Mouse (Mus musculus) intestine, embryonic 16.5 days (tissue): ENCODE measurements around the gene Flcn. TPM values are rescaled to one million over a fixed set of nuclear protein-coding genes. Genes with fewer than 3 reads are reported as not detected.

ENCODE experiments used
- ATAC-seq: fragments of 200-750 bp; cut with Nextera tagmentation; 2 replicates; pipeline ENCODE4 v1.8.0; 2017; ENCODE audit warnings: moderate TSS enrichment, moderate library complexity
- H3K27ac ChIP-seq: fragments of 300-500 bp; sonication (generic); 2 replicates; pipeline ENCODE4 v1.5.1; 2014; ENCODE audit warnings: mild to moderate bottlenecking, low read length
- H3K27me3 ChIP-seq: fragments of 300-500 bp; sonication (generic); replicated peaks from 2 replicates; pipeline ENCODE4 v1.6.1; 2014; ENCODE audit warnings: low read length, control low read depth, mixed read lengths; ENCODE audit not compliant: control insufficient read depth, insufficient read depth
- H3K36me3 ChIP-seq: fragments of 300-500 bp; sonication (generic); 2 replicates; pipeline ENCODE4 v1.6.1; 2014; ENCODE audit warnings: low read length, control low read depth; ENCODE audit not compliant: control insufficient read depth, insufficient read depth
- H3K4me1 ChIP-seq: fragments of 300-500 bp; sonication (generic); 2 replicates; pipeline ENCODE4 v1.6.1; 2014; ENCODE audit warnings: low read length, control low read depth, mixed read lengths; ENCODE audit not compliant: control insufficient read depth, insufficient read depth
- H3K4me2 ChIP-seq: fragments of 300-500 bp; sonication (generic); 2 replicates; pipeline ENCODE4 v1.6.1; 2014; ENCODE audit warnings: low read depth, low read length, control low read depth
- H3K4me3 ChIP-seq: fragments of 300-500 bp; sonication (generic); 2 replicates; pipeline ENCODE4 v1.5.1; 2014; ENCODE audit warnings: mild to moderate bottlenecking, low read length
- H3K9ac ChIP-seq: fragments of 300-500 bp; sonication (generic); 2 replicates; pipeline ENCODE4 v1.6.1; 2014; ENCODE audit warnings: low read depth, low read length
- H3K9me3 ChIP-seq: fragments of 300-500 bp; sonication (generic); 2 replicates; pipeline ENCODE4 v1.6.1; 2016; ENCODE audit warnings: low read length, control low read depth; ENCODE audit not compliant: control insufficient read depth
- WGBS: fragments of 180-500 bp; shearing (Covaris S2); extraction: QIAGEN DNeasy Blood & Tissue Kit; methylation state at CpG from one replicate; pipeline ENCODE4 v1.1.7; 2014; 5-methylcytosine and 5-hydroxymethylcytosine counted together
- polyA plus RNA-seq: library from polyadenylated mRNA; unstranded; fragments of >200 nt; fragmentation: Nextera tagmentation; extraction: Ambion mirVana; gene quantifications from 2 replicates; pipeline ENCODE4 v1.2.1, GENCODE M21; 2015

The Flcn gene
- 46.5 and 51.6 TPM in 2 replicates for polyA plus RNA-seq

DNA sequence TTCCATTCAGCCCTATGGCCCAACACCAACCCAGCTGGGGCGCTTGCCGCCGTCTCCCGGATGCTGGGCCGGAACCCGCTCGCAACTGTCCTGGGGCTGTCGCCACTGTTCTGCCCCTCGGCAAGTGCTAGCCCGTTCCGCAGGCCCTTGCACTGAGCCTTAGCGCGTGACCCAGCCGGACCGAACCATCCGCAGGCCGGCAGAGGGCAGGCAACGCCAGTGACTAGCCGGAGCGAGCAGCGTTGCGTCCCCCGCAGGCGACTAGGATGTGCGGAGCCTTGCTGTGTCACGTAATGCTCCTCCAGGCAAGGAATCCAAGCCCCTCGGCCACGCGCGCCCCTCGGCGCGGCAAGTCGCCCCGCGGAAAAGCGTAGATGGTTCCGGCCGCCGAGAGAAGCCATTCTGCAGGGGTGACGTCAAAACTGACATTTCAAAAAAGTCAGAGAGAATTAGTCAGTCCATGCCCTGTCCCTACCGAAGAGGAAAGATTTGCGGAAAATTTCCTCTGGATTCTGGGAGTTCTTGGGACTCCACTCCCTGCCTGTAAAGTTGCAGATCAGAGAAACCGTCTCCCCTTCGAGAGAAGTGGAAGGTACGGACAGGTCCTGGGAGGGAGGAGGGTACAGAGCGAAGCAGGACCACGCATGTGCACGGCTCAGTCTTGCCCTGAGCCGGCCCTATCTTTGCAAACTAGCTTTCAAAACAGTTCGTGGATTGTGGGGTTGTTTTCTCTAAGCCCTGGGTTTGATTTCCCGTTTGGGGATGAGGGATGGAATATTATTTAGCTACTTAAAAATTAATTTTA, at the start of gene Flcn:
Gene Flcn, minus strand, starts transcription at position 347 of the 805 bp plus-strand sequence.
- H3K27ac ChIP-seq, result peak within 1 kb of the TSS; percentile 94
- no peaks in the 10 kb centered on the region for H3K9me3 ChIP-seq
- peak within 1 kb of the TSS; percentile 95 for H3K9ac ChIP-seq
- H3K4me1 ChIP-seq, result peaks cover 6% of the 10 kb centered on the region
- under 1% methylated on average over 52 of the region's 52 CpGs for WGBS
- peak within 1 kb of the TSS; percentile 66 for H3K4me2 ChIP-seq
- H3K4me3 ChIP-seq, result peak within 1 kb of the TSS; percentile 69
- ATAC-seq, result peak; percentile 95
- peaks cover 7% of the 10 kb centered on the region; the same call in 1 of the 2 replicates for H3K36me3 ChIP-seq
- no peaks in the 10 kb centered on the region for H3K27me3 ChIP-seq

DNA sequence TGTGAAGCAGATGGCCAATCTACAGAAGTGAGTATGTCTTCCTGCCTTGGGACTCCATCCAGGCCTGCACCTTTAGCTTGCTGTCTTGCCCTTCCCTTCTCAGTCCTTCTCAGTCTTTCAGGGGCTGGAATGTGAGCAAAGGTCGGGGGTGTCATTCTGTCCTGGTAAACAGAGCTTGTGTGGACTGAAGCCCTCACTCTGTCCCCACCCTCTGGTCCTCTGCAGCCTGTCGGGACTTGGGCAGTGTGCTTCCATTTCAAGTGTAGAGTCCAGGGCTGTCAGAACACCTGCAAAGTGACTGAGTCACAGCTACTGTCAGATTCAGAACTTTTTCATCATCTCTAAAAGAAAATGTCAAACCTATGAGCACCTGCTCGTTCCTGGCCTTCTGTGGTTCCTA, 43.0 kb upstream of the Flcn start:
- peaks cover 13% of the 10 kb centered on the region for H3K4me1 ChIP-seq
- no peaks in the 10 kb centered on the region for H3K27me3 ChIP-seq
- no peak overlapping the region for H3K4me2 ChIP-seq
- H3K27ac ChIP-seq, result 0 out of 2 replicates have a peak overlapping the region, but pooled peaks have one; percentile 10
- no peak overlapping the region for H3K9ac ChIP-seq
- H3K36me3 ChIP-seq, result no peaks in the 10 kb centered on the region
- peak; percentile 26; the same call in 1 of the 2 replicates for ATAC-seq
- no peaks in the 10 kb centered on the region for H3K9me3 ChIP-seq
- WGBS, result 46% methylated on average over 3 of the region's 3 CpGs
- H3K4me3 ChIP-seq, result no peak overlapping the region

DNA sequence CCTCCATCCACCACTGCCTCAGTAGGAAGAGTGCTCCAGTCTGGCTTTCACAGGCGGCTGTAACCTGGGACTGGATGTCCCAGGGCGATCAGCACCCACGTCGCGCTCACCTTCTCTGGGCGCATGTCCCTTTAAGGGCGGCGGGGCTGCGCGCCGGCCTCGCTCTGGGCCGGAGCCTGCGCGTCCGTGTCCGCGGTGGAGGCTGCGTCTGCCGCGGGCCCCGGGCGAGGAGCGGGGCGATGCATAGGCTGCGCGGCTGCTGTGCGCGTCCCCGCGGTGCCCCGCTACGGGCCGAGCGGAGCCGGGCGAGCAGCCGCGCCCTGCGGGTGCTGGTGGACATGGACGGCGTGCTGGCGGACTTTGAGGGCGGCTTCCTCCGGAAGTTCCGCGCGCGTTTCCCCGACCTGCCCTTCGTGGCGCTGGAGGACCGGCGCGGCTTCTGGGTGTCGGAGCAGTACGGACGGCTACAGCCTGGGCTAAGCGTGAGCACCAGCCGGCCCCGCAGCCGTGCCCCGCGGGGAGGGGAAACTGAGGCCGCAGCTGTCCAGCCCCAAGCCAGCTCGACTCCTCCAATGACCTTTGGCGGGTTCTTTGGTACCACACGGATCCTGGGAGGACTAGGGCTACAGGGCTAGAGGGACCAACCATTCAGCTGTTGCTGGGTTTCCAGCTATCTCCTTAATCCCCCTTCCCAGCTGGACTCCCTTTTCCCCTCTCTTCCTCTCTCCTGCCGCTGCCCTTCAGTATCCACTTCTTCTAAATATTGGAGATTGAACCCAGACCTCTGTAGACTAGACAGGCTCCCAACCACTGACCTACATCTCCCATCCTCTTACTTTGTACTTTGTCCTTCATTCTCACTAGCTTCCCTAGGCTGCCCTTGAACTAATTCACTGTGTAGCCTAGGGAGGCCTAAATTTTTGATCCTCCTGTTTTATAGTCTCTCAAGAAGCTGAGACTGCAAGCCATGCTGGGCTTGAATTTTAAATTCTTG, 38.4 kb upstream of the Flcn start:
- ATAC-seq, result peak; percentile 92
- Histone ChIP-seq H3K4me2 (peak overlapping the region; percentile 71), H3K27ac (peak overlapping the region; percentile 93), H3K9ac (peak overlapping the region; percentile 94), H3K36me3 (no peaks in the 10 kb centered on the region), H3K4me3 (peak overlapping the region; percentile 82), H3K27me3 (no peaks in the 10 kb centered on the region), H3K9me3 (no peaks in the 10 kb centered on the region), H3K4me1 (peaks cover 15% of the 10 kb centered on the region)
- under 1% methylated on average over 68 of the region's 69 CpGs for WGBS

DNA sequence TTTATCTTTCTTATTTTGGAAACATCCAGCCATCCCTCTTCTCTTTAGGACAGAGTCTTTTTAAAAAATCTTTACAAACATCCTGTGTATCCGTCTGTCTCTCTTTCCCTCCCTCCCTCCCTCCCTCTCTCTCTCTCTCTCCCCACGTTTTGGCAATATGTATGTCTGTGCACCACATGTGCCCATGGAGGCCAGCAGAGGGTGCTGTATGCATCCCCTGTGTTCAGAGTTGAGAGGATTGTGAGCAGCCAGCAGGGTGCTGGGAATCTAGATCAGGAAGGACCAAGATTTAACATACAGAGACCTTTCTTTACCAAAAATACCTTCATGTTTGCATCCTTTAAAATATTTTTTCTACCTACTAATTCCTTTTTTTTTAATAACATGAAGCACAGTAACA, 37.3 kb upstream of the Flcn start:
- 9% methylated on average over 2 of the region's 2 CpGs for WGBS
- no peak overlapping the region; the same call in 1 of the 2 replicates for H3K4me2 ChIP-seq

DNA sequence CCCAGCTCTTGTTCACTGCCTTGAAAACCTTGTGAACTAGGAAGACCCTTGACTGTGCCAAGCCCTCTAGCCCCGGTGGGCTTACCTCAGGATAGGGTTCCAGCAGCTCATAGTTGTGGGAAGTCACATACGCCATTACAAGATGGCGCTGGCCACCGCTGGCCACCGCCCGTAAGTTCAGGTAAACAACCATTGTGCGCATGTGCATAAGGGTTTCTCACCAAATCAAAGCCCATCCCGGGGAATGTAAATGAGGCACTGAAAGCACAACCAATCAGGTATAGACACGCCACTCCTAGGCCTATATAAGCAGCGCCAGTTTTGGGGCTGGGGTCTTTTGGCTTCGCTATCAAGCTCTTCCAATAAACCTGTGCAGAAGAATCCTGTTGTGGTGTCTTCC, 36.5 kb upstream of the Flcn start:
- H3K4me2 ChIP-seq, result no peak overlapping the region
- ATAC-seq, result no peak
- H3K9me3 ChIP-seq, result no peaks in the 10 kb centered on the region
- H3K4me3 ChIP-seq, result no peak overlapping the region
- no peaks in the 10 kb centered on the region for H3K27me3 ChIP-seq
- no peak overlapping the region for H3K27ac ChIP-seq
- H3K4me1 ChIP-seq, result peaks cover 9% of the 10 kb centered on the region; the same call in 1 of the 2 replicates
- 97% methylated on average over 11 of the region's 11 CpGs for WGBS
- H3K36me3 ChIP-seq, result 0 out of 2 replicates have a peak, but pooled peaks cover 2% of the 10 kb centered on the region
- H3K9ac ChIP-seq, result no peak overlapping the region

More for the DNA sequence above, 37.3 kb upstream of the Flcn start:
- H3K27ac ChIP-seq, result no peak overlapping the region
- no peak for ATAC-seq
- H3K9ac ChIP-seq, result no peak overlapping the region
- H3K36me3 ChIP-seq, result 0 out of 2 replicates have a peak, but pooled peaks cover 2% of the 10 kb centered on the region
- H3K4me1 ChIP-seq, result peaks cover 9% of the 10 kb centered on the region; the same call in 1 of the 2 replicates
- no peaks in the 10 kb centered on the region for H3K27me3 ChIP-seq
- no peak overlapping the region for H3K4me3 ChIP-seq
- no peaks in the 10 kb centered on the region for H3K9me3 ChIP-seq

DNA sequence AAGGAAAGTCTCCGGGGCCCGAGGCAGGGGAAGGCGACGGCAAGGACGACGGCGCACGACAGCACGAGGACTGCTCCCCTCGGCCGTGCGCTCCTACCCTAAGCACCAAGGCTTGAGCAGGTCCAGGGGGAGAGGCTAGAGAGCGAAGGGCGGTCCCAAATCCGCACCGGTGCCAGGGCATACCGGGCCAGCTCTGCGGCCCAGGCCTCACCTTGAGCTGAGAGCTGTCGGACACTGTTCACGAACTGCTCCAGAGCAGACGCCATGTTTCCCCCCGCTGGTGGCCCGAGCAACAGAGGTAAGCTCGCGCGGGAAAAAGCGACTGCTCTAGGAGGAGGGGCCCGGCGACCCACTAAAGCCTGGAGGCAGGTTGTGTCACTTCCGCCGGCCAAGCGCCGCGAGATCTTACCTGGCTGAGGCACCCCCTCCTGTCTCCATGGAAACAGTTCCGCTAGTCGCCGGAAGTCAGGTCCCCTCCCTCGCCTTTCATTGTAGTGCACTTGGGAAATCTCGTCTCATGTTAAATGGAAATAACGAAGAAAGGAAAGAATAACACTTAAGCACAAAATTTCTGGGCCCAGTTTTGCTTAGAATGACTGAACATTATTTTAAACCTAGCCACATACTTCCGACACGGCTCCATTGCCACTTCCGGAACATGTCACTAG, 29.8 kb upstream of the Flcn start, which contains the start of gene Cops3:
Gene Cops3, minus strand, starts transcription at position 380 of the 668 bp plus-strand sequence.
- WGBS, result under 1% methylated on average over 43 of the region's 43 CpGs
- Histone ChIP-seq H3K4me1 (peaks cover 13% of the 10 kb centered on the region), H3K27ac (peak within 1 kb of the TSS; percentile 98), H3K4me2 (peak within 1 kb of the TSS; percentile 67), H3K27me3 (no peaks in the 10 kb centered on the region), H3K9me3 (no peaks in the 10 kb centered on the region), H3K36me3 (0 out of 2 replicates have a peak, but pooled peaks cover 2% of the 10 kb centered on the region), H3K9ac (peak within 1 kb of the TSS; percentile 97), H3K4me3 (peak within 1 kb of the TSS; percentile 91)
- peak; percentile 98 for ATAC-seq

DNA sequence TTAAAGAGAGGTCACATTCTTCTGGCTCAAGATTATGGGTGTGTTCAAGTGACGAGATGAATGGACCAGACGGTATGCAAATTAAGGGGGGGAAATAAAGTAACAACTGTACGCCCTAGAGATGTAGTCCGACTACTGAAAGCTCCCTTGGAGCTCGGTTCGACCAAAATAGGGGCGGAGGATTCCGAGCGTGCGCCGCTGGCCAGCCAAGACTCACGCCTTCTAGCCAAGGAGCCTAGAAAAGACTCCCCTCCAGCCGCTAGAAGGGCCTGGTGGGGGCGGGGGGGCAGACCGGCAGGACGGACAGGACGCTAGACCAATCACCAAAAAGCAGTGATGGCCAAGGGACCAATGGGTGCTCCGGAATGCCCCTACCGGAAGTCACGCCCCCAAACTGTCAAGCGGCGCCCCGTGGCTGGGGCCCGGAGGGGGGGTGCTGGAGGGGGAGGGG, 29.2 kb upstream of the Flcn start, which contains the start of gene Nt5m:
Gene Nt5m, plus strand, starts transcription at position 440 of the 451 bp plus-strand sequence.
- H3K36me3 ChIP-seq, result 0 out of 2 replicates have a peak, but pooled peaks cover 2% of the 10 kb centered on the region
- H3K27me3 ChIP-seq, result no peaks in the 10 kb centered on the region
- peak within 1 kb of the TSS; percentile 98 for H3K27ac ChIP-seq
- H3K4me2 ChIP-seq, result peak within 1 kb of the TSS; percentile 67
- peaks cover 13% of the 10 kb centered on the region for H3K4me1 ChIP-seq
- under 1% methylated on average over 24 of the region's 24 CpGs for WGBS
- H3K9me3 ChIP-seq, result no peaks in the 10 kb centered on the region
- peak; percentile 98 for ATAC-seq
- H3K4me3 ChIP-seq, result peak within 1 kb of the TSS; percentile 91
- peak within 1 kb of the TSS; percentile 97 for H3K9ac ChIP-seq

DNA sequence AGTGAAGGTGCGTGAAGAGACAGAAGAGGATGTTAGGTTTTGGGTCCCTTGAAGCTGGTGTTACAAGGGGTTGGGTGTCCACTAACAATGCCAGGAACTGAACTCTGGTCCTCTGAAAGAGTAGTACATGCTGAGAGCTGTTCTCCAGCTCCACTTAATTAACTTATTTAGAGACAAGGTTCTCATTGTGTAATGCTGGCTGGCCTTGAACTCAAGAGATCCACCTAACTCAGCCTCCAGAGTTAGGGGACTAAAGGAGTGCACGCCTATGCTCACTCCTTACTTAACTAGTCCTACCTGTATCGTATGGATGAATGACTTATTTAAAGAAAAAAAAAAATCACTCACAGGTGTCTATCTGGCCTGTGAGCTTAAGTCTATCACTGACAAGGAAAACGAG, 28.6 kb upstream of the Flcn start:
- Histone ChIP-seq H3K36me3 (0 out of 2 replicates have a peak, but pooled peaks cover 2% of the 10 kb centered on the region), H3K9me3 (no peaks in the 10 kb centered on the region), H3K9ac (peak overlapping the region; percentile 97), H3K4me1 (peaks cover 13% of the 10 kb centered on the region), H3K27me3 (no peaks in the 10 kb centered on the region), H3K4me2 (peak overlapping the region; percentile 64), H3K4me3 (peak overlapping the region; percentile 91), H3K27ac (no peak overlapping the region)
- 55% methylated on average over 4 of the region's 4 CpGs for WGBS
- ATAC-seq, result no peak
